Mouse (Mus musculus): ENCODE measurements around the gene Serpinb8.

Gene Serpinb8

DNA sequence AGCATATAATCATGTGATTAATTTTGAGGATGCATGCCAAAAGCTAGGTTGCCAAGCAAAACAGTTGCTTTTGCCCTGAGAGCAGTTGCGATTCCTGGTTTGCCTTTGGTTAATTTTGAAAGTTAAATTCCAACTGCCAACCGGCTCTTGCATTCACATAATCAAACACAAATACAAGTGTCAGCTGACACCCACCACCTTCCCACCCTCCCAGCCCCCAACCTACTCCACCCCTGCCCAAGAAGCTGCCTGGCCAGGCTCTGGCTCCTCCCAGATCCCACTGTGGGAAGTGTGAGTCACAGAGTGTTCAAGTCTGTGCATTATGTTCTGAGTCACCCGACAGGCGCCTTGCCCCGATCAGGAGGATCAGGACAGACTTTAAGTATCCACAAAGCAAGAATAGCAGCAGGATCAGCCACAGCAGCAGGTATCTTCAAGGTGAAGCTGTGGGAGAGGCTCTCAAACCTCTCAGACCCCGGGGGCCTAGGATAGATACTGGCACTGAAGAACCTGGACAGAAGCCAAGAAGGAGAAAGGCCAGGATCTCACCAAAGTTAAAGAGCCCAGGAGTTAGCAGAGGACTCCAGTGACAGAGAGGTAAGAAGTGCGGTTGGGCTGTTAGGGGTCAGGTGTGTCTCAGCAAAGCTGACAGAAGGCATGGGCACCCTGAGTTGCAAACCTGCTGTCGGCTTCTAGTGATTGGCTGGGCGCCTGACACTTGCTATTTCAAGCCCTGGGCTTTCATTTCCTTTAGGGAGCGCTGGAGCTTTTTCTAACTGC lies at the start of gene Serpinb8:
Gene Serpinb8, plus strand, starts transcription at position 316 of the 780 bp plus-strand sequence.
- peak; percentile 81 for DNase-seq (ENCODE audit: low read depth)

DNA sequence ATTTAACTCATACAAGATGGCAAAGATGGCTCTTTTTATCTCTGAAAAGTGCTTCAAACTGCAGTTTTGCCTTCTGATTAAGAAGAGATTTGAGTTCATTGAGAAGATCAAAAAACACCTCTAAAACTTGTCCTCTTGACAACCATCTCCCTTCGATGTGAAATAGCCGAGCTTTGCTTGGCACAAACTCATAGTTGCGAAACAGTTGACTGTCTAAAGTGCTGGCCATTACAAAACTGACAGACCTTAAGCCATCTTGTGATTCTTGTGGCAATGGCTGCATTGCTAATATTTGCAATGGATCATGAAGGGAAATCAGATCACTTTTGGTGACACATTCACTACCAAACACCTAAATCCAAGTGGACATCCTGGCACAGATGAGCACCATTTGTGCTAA lies 30.3 kb upstream of the Serpinb8 start:
- DNase-seq (ENCODE audit: low read depth), result peak; percentile 37

DNA sequence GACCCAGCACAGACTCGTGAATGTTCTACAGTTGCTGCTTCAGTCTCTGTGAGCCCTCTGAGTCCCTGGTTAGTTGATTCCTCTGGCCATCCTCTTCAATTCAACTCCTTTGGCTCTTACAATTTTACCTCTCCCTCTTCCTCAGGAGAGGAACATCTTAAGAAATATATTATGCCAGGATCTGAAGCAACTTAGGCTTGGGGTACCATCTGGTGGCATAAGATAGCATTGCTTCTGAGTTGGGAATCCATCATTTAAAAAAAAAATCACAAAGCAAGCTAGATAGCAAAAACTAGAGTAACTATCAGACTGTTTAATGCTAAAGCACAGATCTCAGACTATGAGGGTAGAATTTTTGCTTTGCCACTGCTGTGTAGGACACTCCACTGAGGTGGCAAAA lies 27.7 kb upstream of the Serpinb8 start:
- DNase-seq (ENCODE audit: low read depth), result peak; percentile 51

DNA sequence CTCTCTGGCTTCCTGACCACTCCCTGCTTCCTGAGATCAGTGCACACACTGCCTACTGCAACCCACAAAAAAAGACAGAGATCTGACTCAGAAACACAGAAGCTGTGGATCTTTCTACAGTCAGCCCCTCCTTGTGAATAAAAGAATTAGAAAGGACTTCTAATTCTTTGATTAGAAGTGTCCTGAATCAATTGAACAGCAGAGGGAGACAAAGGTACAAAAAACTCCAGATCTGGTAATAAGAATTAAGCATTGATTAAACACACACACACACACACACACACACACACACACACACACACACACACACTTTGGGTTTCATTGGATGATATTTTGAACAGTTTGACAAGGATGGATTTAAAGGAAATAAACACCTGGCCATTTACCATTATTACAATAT lies 24.2 kb upstream of the Serpinb8 start:
- peak; percentile 49 for DNase-seq (ENCODE audit: low read depth)

GRCm38 (mm10) chr1:107576094-107576493 lies 13.7 kb upstream of the Serpinb8 start:
- no peak for DNase-seq (ENCODE audit: low read depth)

- DNase-seq (ENCODE audit: low read depth), result no peak
These were observed 12.3 kb upstream of the Serpinb8 start for GRCm38 (mm10) chr1:107577514-107577913.

- DNase-seq (ENCODE audit: low read depth), result no peak
These were observed 8.6 kb upstream of the Serpinb8 start for GRCm38 (mm10) chr1:107581220-107581619.

- DNase-seq (ENCODE audit: low read depth), result peak; percentile 49
These were observed 6.9 kb upstream of the Serpinb8 start for GRCm38 (mm10) chr1:107582900-107583299.

- DNase-seq (ENCODE audit: low read depth), result peak; percentile 72
These were observed 5.8 kb upstream of the Serpinb8 start for GRCm38 (mm10) chr1:107583958-107584376.

GRCm38 (mm10) chr1:107584932-107585331 lies 4.9 kb upstream of the Serpinb8 start:
- DNase-seq (ENCODE audit: low read depth), result no peak

- no peak for DNase-seq (ENCODE audit: low read depth)
These were observed 3.6 kb upstream of the Serpinb8 start for GRCm38 (mm10) chr1:107586196-107586595.

GRCm38 (mm10) chr1:107588206-107588605 lies 1.6 kb upstream of the Serpinb8 start:
- no peak for DNase-seq (ENCODE audit: low read depth)

DNA sequence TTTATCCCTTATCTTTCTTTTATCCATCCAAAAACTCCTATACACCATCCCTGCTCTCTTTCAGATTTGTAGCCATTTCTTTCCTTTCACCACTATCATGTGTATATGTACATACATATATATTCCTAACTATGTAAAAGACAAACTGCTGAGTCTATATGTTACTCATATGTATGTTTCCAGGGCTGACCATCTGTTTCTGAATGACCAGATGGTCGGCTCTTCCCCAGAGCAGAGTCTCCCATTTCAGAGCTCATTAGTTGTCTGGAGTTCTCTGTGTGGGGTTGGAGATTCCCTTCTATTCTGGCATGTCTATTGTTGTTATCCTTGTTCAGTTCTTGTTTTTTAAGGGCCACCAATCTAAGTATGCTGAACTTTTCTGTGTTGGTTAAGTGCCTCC lies 1.2 kb upstream of the Serpinb8 start:
- no peak for DNase-seq (ENCODE audit: low read depth)

DNA sequence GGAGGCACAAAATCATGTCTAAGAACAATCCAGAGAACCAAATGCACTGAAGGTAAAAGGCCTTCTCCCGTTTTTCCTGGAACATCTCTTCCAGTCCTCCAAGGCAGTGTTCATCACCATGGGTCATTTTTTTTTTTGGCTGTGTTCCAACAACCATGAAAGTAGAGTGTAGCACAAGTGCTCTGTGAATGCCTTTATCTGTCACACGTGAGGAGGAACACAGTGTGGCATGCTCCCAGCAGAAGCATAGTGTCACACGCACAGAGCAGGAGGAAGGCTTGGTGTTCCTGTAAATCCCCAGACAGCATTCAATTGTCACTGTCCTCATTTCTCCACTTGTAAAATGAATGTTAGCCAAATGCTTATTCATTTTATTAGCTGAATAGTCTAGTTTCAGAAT lies 2.8 kb downstream of the Serpinb8 start:
- DNase-seq (ENCODE audit: low read depth), result no peak

GRCm38 (mm10) chr1:107593469-107593868 lies 3.7 kb downstream of the Serpinb8 start:
- DNase-seq (ENCODE audit: low read depth), result peak; percentile 41

DNA sequence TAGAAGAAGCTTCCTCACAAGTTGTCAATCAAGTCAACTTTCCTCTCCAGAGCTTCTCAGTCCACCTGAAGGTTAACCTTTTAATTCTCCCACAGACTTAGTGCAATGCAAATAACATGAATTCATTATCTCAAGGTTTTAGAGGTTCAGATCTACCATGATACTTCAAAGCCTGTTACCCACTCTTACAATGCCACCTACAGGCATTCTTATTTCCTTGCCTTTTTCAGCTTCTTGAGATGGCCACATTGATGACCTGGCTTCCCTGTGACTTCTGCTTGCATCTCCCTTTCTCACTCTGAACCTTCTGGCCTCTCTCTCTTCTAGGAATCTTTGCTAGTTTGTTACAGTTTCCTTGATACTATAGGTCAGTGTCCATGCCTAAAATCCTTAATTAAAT lies 7.1 kb downstream of the Serpinb8 start:
- DNase-seq (ENCODE audit: low read depth), result no peak

GRCm38 (mm10) chr1:107598476-107598875 lies 8.7 kb downstream of the Serpinb8 start:
- peak; percentile 33 for DNase-seq (ENCODE audit: low read depth)

DNA sequence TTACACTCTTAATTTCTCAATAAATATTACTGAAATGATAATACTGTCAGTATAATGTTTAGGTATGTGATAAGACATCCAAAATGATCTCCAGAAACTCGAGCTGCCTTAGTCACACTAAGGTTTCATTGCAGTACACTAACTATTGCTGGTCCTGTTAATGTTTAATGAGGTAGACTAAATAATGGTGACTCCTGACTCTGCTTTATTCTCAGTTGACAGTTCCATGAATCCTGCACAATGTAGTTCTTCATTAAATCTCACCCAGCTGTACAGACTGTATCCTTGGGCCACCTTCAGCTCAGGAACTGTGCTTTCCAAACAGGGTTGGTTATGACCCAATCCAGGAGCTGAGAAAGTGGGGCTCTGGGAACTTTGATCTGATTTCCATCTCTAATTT lies 19.1 kb downstream of the Serpinb8 start:
- no peak for DNase-seq (ENCODE audit: low read depth)

- DNase-seq (ENCODE audit: low read depth), result no peak
These were observed 24.3 kb downstream of the Serpinb8 start for GRCm38 (mm10) chr1:107614087-107614486.

DNA sequence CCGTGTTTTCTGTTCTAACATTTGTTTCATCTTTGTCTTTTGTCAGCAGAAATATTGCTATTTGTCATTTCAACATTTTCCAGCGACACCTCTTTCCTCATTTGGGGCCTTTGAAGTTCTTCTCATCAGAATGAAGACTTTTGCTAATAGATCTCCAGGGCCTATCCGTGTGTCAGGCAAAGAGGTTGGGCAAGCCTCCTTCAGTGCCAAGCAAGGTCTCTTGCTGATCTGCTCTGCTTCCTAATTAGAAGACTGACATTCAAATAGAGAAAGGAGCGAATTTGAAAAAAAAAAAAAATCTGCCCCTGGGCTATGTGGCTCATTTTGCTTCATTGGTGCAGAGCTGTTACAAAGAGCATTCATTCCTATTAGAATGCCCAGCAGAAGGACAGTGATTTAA lies 32.2 kb downstream of the Serpinb8 start:
- no peak for DNase-seq (ENCODE audit: low read depth)

DNA sequence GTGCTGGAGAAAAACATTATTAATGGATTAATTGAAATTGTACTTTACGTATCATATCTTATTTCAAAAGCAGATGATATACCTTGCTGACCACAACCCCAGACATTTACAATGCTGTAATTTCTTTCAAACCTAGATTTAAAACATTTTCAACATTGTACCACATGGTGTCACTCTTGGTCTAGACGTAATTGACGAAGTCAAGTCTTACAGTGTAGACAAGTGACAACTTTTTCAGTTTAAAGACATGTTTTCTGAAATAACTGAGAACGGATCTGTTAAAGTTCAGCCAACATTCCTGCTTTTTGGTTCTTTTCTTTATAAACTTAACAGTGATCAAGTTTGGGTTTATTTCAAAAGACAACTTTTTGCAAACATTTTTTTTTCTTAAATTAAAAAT lies 46.1 kb downstream of the Serpinb8 start:
- peak; percentile 57 for DNase-seq (ENCODE audit: low read depth)

DNA sequence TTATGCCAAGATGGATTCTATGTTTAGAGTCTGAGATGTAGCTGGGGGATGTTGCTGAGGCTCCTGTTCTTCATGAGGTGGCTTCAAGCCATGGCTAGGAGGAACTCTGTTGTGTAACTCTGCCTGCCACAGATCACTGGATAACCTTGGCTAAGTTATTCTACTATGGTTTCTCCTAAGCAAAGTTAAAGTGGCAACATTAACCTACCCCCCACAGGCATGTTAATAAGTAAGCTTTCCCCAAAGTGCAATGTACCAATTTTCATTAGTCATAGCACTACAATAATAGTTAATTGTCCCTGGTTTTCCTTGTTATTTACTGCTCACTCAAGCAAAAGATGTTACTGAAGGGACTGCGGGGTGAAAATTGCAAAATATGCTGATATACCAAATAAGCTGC lies 48.2 kb downstream of the Serpinb8 start:
- DNase-seq (ENCODE audit: low read depth), result no peak

DNA sequence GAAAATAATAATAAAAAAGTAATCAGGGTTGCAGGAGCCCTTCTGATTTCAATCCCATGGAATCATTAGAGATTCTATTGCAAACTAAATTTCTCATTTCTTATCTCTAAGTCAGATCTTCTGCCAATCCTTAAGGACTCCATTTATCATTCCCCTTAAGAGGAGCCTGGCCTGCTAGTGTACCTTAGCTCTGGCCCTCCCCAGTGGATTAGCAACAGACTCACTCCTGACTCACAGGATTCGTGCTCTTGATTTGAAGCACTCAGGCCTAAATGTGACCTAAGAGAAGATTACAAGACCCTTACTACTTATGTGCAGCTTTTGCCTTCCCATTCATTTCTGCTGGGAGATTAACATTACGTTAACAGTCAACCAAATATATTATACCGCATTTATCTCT lies 48.7 kb downstream of the Serpinb8 start:
- DNase-seq (ENCODE audit: low read depth), result no peak

- DNase-seq (ENCODE audit: low read depth), result no peak
These were observed 52.8 kb downstream of the Serpinb8 start for GRCm38 (mm10) chr1:107642457-107643118.

All from 416B (cell line).